Mouse (Mus musculus): ENCODE data around the gene Pde6g.
A peak's percentile ranks its signal among the peaks of the same experiment; 100 is the strongest.

DNA sequence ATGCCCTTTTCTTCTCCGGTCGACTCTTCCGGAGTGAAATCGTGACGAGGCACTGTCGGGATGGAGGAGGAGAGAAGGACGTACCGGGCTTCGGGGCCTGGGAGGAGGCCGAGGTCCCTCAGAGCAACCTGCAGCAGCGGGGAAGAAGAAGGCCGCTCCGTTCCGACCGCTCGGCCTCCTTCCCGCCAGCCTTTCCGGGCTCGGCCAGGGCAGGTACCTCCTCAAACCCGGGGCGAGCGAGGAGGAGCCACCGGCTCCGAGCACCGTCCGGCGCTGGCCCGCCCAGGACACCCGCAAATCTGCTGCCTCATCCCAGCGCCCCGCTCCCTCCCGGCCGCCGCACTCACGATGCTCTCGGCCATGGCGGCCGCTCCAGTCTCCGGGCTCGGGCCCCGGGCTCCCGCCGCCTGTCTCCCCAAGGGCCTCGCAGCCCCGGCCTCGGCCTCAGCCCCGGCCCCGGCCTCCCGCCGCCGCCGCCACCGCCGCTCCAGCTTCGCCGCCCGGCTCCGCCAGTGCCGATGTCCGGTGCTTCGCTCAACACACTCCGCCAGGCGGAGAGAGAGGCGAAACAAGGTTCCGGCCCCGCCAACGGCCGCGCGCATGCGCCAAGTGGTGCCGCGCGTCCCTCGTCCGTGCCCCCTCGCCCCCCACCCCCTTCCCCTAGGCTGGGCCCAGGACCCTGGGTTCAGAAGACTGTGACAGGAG, 16.0 kb downstream of the Pde6g start, which contains the start of gene Nploc4:
- TF ChIP-seq CTCF (IDR thresholded peaks at IDR 0.05) (peak; percentile 51), POLR2A (IDR thresholded peaks at IDR 0.05; ENCODE audit: insufficient read depth, low read depth, low read length) (peak; percentile 50; the same call in 1 of the 2 replicates)
